Mouse (Mus musculus) E14TG2a.4 (cell line): ENCODE measurements around the gene Crk.

ENCODE experiments used
- H3K27me3 ChIP-seq: 2 replicates; pipeline ENCODE4 v1.6.1; 2014; ENCODE audit warnings: low read length, control low read depth; ENCODE audit not compliant: insufficient read depth
- H3K36me3 ChIP-seq: 2 replicates; pipeline ENCODE4 v1.6.1; 2014; ENCODE audit warnings: low read length, control low read depth; ENCODE audit not compliant: insufficient read depth
- H3K4me1 ChIP-seq: replicated peaks from 2 replicates; pipeline ENCODE4 v1.6.1; 2014; ENCODE audit warnings: low read depth, low read length, control low read depth
- H3K4me3 ChIP-seq: replicated peaks from 2 replicates; pipeline ENCODE4 v1.5.1; 2014; ENCODE audit warnings: mild to moderate bottlenecking, low read length
- H3K9me3 ChIP-seq: 2 replicates; pipeline ENCODE4 v1.6.1; 2014; ENCODE audit warnings: low read length, control low read depth
- CTCF ChIP-seq: conservative IDR thresholded peaks from 2 replicates; pipeline ENCODE4 v1.5.1; 2014; ENCODE audit warnings: low read length
- NANOG ChIP-seq: IDR thresholded peaks from 2 replicates; pipeline ENCODE4 v1.6.1; 2014; ENCODE audit warnings: borderline replicate concordance, low read length, mixed read lengths
- POU5F1 ChIP-seq: IDR thresholded peaks from 2 replicates; pipeline ENCODE4 v1.6.1; 2014; ENCODE audit warnings: low read length, borderline replicate concordance

Crk gene

DNA sequence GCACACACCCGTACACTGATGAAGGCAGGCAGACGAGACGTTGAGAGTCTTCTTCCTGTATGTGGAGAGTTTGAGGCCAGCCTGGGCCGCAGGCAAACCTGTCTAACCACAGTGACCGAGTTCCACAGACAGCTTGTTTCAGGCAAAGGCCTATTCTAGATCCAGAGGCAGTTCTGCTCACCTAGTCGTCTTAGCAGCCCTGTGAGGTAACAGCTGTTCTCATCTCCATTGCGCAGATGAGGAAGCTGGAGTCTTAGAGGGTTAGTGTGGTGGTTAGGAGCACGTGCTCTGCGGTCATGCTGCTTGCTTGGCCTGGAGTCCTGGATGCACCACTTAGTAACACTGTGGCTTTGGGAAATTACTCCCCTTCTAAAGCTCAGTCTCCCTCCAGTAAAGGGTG, 34.4 kb upstream of the Crk start:
- TF ChIP-seq CTCF (no peak), NANOG (no peak), POU5F1 (no peak)
- H3K9me3 ChIP-seq, result no peaks in the 10 kb centered on the region
- peaks cover 24% of the 10 kb centered on the region for H3K4me1 ChIP-seq
- H3K36me3 ChIP-seq, result peaks cover 74% of the 10 kb centered on the region
- no peak overlapping the region for H3K4me3 ChIP-seq
- no peaks in the 10 kb centered on the region for H3K27me3 ChIP-seq

DNA sequence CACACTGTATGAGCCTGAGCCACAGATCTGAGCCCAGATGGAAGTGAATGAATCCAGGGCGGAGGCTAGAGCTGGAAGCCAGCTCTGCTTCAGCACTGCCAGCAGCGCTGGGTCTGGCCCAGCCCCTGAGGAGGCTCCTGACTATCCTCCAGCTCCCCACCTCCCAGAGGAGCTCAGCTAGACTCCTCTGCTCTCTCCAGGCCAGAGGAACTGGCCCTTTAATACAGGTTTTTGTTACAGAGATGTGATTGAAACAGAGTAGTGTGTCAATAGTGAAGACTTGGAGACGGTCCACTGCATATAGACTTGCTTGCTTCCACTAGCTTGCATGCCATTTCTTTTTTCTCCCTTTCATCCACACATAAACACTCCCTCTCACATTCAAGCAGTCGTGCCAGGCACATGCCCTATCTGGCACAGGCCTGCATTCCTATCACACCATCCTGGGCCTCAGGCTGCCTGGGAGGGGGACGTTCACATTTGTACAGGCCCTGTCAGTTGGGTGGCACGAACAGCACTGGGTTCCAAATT, 31.3 kb upstream of the Crk start:
- Histone ChIP-seq H3K4me1 (peaks cover 45% of the 10 kb centered on the region), H3K4me3 (no peak overlapping the region), H3K9me3 (no peaks in the 10 kb centered on the region), H3K27me3 (no peaks in the 10 kb centered on the region), H3K36me3 (peaks cover 55% of the 10 kb centered on the region)
- TF ChIP-seq NANOG (no peak), POU5F1 (no peak), CTCF (no peak)

DNA sequence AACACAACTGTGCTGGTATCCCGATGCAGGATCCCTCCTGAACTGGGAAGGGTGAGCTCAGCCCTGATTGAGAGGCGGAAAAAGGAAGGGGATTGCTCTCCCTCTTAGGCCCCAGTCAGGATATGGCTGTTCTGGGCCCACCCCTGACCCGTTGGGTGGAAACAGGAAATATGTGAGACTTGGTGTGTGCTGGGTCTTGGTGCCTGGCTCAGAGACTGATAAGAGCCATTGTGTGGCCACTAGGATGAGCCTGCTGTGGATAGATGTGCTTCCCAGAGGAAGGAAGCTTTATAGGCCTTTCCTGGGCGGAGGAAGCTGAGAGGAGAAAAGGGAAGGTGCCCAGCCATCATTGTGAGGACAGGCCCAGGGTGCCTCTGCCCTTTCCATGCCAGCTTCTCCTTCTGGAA, 29.9 kb upstream of the Crk start:
- peaks cover 55% of the 10 kb centered on the region for H3K4me1 ChIP-seq
- no peaks in the 10 kb centered on the region for H3K27me3 ChIP-seq
- no peak overlapping the region for H3K4me3 ChIP-seq
- no peak for TF ChIP-seq NANOG
- TF ChIP-seq POU5F1, result no peak
- TF ChIP-seq CTCF, result no peak
- peaks cover 41% of the 10 kb centered on the region for H3K36me3 ChIP-seq
- no peaks in the 10 kb centered on the region for H3K9me3 ChIP-seq

DNA sequence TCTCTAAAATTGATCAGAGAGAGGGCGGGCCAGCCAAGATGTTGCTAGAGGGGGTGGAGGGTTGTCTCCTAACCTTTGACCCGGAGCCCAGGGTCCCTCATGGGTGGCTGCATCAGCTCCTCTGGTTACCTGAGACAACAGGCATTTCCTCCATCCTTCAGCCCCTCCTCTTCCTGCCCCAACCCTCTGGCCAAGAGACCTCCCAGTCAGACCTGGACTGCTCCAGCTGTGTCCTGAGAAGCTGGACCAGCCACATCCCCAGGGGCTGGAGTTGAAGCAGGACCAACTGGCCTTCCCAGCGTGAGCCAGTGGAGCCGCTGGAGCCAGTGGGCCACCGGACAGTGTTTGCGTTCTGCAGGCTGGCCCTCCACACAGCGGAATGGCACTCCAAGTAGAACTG, 28.7 kb upstream of the Crk start, which contains the start of gene Myo1c:
TSS of gene Myo1c (plus strand) at position 194 of the 400 bp plus-strand sequence.
- Histone ChIP-seq H3K4me1 (peaks cover 67% of the 10 kb centered on the region), H3K9me3 (no peaks in the 10 kb centered on the region), H3K4me3 (peak within 1 kb of the TSS; percentile 88), H3K27me3 (0 out of 2 replicates have a peak, but pooled peaks cover 4% of the 10 kb centered on the region), H3K36me3 (peaks cover 29% of the 10 kb centered on the region)
- TF ChIP-seq NANOG (no peak), POU5F1 (no peak), CTCF (no peak)

DNA sequence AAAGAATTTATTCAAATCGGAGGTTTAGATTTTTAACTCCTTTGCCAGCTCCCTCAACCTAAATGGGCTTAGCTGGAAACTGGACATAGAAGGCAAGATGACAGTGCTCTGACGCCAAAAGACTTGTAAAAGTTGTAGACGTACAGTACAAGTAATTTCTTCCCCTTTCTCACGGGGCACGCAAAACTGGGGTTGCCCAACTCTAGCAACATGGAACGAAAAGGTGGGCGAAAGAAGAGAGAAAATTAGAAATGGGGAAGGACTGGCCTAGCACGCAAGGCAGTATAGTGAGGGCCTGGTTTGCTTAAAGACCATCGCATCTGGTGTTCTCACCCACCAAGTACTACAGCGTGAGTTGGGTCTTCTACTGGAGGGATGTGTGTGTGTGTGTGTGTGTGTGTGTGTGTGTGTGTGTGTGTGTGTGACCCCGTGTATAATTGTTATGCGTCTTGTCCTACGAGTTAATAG, 28.1 kb upstream of the Crk start:
- Histone ChIP-seq H3K4me3 (peak overlapping the region; percentile 88), H3K4me1 (peaks cover 70% of the 10 kb centered on the region), H3K27me3 (0 out of 2 replicates have a peak, but pooled peaks cover 4% of the 10 kb centered on the region), H3K9me3 (no peaks in the 10 kb centered on the region), H3K36me3 (peaks cover 22% of the 10 kb centered on the region)
- TF ChIP-seq POU5F1 (no peak), NANOG (no peak), CTCF (no peak)

DNA sequence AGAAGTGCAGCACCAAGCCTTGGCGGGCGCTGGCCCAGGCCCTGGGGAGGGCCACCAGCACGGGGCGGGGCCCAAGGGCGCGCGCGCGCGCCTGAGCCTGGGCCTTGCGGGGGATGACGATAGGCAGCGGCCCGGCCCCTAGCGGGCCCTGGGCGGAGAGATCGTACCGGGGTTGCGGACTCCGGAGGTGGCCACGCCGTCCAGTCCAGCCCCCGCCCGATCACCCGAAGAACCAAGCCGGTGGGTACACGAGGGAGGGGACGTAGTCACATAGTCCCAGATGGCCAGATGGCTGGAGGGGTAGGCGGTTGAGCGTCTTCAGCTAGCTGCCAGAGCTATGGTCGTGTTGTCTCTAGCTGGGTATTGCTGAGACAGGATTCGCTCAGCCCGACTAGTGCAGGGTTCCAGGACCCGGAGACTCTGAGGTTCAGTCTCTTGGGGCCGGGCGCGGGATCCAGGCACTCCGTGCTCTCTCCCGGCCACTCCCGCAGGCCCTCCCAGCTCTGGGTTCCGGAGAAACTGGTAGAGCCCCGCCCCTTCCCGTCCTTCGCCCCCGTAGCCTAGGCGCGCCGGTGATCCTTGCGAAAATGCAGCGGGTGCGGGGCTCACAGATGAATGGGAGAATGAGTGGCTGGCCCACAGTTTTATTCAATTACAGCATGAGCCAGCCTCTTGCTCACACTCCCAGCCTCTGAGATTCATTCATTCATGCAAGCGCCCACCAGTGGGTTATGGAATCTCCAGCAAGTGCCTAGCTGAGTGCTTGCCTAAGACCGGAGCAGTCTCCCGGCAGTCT, 27.4 kb upstream of the Crk start:
- Histone ChIP-seq H3K4me1 (peaks cover 75% of the 10 kb centered on the region), H3K9me3 (no peaks in the 10 kb centered on the region), H3K36me3 (peaks cover 20% of the 10 kb centered on the region), H3K27me3 (0 out of 2 replicates have a peak, but pooled peaks cover 4% of the 10 kb centered on the region), H3K4me3 (peak overlapping the region; percentile 88)
- TF ChIP-seq NANOG, result no peak
- TF ChIP-seq CTCF, result no peak

DNA sequence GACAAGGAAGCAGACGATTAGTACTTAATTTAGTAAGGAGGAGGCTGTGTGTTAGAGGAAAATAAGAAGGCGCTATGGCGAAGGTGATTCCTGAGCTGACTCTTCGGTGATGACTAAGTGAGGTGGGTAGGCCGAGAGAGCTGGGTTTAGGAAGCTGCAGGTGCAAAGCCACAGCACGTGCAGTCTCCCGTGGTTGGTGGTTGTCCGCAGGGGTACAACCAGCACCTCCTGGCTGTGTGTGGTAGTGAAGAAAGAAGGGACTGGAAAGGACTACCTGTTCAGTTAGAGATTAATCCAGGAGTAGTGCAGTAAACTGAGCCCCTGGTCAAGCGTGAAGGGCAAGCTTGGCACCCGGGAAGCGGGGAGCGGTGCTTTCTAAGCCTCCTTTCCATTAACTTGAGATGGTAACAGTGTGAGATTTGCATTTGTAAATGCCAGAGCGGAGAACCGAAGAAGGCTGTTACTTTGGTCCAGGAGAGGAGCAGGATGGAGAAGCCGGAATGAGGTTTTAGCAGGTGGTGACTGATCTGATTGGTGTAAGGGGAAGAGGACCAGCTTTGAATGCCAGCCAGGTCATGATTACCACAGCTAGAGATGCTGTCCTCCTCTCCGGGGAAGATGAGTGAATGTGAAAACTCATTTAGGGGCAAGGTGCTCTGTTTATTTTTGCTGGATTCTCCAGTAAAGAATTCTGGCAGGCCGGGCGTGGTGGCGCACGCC, 26.7 kb upstream of the Crk start:
- Histone ChIP-seq H3K27me3 (0 out of 2 replicates have a peak, but pooled peaks cover 4% of the 10 kb centered on the region), H3K4me1 (peaks cover 80% of the 10 kb centered on the region), H3K9me3 (no peaks in the 10 kb centered on the region), H3K4me3 (peak overlapping the region; percentile 88), H3K36me3 (peaks cover 17% of the 10 kb centered on the region)
- TF ChIP-seq NANOG (no peak), CTCF (no peak), POU5F1 (no peak)

DNA sequence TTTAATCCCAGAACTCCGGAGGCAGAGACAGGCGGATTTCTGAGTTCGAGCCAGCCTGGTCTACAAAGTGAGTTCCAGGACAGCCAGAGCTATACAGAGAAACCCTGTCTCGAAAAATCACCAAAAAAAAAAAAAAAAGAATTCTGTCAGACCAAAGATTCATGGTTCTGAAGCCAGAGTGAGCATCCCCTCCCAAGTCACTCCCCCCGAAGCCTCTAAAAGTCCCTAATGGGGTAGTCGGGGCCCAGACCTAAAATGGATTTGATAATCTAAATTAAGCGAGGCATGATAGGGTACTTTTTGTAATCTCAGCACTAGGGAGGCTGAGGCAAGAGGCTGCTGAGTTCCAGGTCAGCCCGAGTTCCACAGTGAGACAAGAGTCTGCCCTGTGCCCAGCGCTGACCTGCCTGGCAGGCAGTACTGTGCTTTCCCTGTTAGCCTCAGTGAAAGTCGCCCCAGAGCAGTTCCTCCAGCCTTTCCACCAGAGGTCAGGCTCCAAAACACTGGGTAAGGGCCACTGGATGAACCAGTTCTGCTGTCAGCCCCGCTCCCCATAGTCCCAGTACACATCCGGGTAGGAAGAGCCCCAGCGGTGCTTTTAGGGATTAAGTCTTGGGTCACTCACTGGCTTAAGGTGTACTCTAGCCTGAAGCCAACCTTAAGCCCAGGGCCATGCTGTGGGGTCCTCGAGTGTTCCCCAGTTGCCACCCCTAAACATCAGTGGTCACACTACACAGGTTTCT, 25.9 kb upstream of the Crk start:
- H3K9me3 ChIP-seq, result no peaks in the 10 kb centered on the region
- TF ChIP-seq POU5F1 (no peak), NANOG (no peak), CTCF (no peak)
- H3K4me1 ChIP-seq, result peaks cover 79% of the 10 kb centered on the region
- peaks cover 17% of the 10 kb centered on the region for H3K36me3 ChIP-seq
- peak overlapping the region; percentile 88 for H3K4me3 ChIP-seq
- 0 out of 2 replicates have a peak, but pooled peaks cover 4% of the 10 kb centered on the region for H3K27me3 ChIP-seq
